Mouse (Mus musculus): Measurements from ENCODE around the gene Ptprj. TPM values are rescaled to one million over a fixed set of nuclear protein-coding genes. Genes with fewer than 3 reads are reported as not detected.

Ptprj gene
- total and polyA plus RNA-seq, 3 experiments = 6.9 to 8.9 (median 7.3) TPM

GRCm38 (mm10) chr2:90488690-90489590 lies 91.5 kb downstream of the Ptprj start (continued):
- TF ChIP-seq BHLHE40 (IDR thresholded peaks at IDR 0.05; ENCODE audit: low read depth, low read length) (peak; percentile 81), MAX (IDR thresholded peaks at IDR 0.05; ENCODE audit: low read length) (peak; percentile 20; the same call in 1 of the 2 replicates), RCOR1 (conservative IDR thresholded peaks at IDR 0.05; ENCODE audit: low read depth, low read length) (no peak), MXI1 (IDR thresholded peaks at IDR 0.05; ENCODE audit: low read depth, low read length) (no peak), ETS1 (conservative IDR thresholded peaks at IDR 0.05; ENCODE audit: low read depth, low read length) (peak; percentile 81), HCFC1 (IDR thresholded peaks at IDR 0.05; ENCODE audit: low read depth, low read length) (no peak), CHD1 (IDR thresholded peaks at IDR 0.05; ENCODE audit: low read depth, low read length) (no peak), E2F4 (IDR thresholded peaks at IDR 0.05; ENCODE audit: insufficient replicate concordance, low read depth, low read length) (no peak), USF2 (conservative IDR thresholded peaks at IDR 0.05; ENCODE audit: low read depth, low read length) (no peak), NRF1 (IDR thresholded peaks at IDR 0.05; ENCODE audit: low read depth, low read length) (no peak), POLR2AphosphoS2 (IDR thresholded peaks at IDR 0.05; ENCODE audit: low read depth, low read length) (no peak), ZNF384 (IDR thresholded peaks at IDR 0.05; ENCODE audit: low read depth, low read length) (peak; percentile 98), CTCF (conservative IDR thresholded peaks at IDR 0.05 in 1 of 2, IDR thresholded peaks at IDR 0.05 in 1 of 2; ENCODE audit: low read depth in 2 of 2, low read length in 2 of 2) (no peak), SIN3A (IDR thresholded peaks at IDR 0.05; ENCODE audit: low read length) (no peak; the same call in 1 of the 2 replicates), ZMIZ1 (IDR thresholded peaks at IDR 0.05; ENCODE audit: low read depth, low read length) (no peak), ZKSCAN1 (IDR thresholded peaks at IDR 0.05; ENCODE audit: borderline replicate concordance, low read depth, low read length) (no peak)

GRCm38 (mm10) chr2:90487471-90488238 lies 92.8 kb downstream of the Ptprj start:
- in situ Hi-C loops (cut with MboI; ENCODE audit: low pct_ligation_motif_present, low pct_unique_long_range_greater_than_20kb, low sequenced_read_pairs) (no loop called here), dilution Hi-C loops (cut with MboI; ENCODE audit: extremely low pct_ligation_motif_present, extremely low pct_unique_long_range_greater_than_20kb, low sequenced_read_pairs) (no loop called here)
- H3K4me2 ChIP-seq (ENCODE audit: insufficient read depth, low read depth, poor library complexity, severe bottlenecking) = peak overlapping the region; percentile 94
- peaks cover 7% of the 10 kb centered on the region for H3K79me2 ChIP-seq (replicated peaks; ENCODE audit: control insufficient read depth, extremely low read depth, insufficient read depth, poor library complexity, severe bottlenecking)
- H3K27me3 ChIP-seq (replicated peaks) = no peaks in the 10 kb centered on the region
- H3K27ac ChIP-seq (ENCODE audit: insufficient read depth, low read depth) = peak overlapping the region; percentile 93
- peak overlapping the region; percentile 93 for H3K9ac ChIP-seq (ENCODE audit: insufficient read depth, low read depth)
- peaks cover 0 to 2% of the 10 kb centered on the region in 2 experiments for H3K36me3 ChIP-seq (replicated peaks in 1 of 2; ENCODE audit: control insufficient read depth in 1 of 2, insufficient read depth in 1 of 2, low read length in 1 of 2)
- H3K4me3 ChIP-seq (replicated peaks in 1 of 3; ENCODE audit: low read depth in 2 of 3, low read length in 2 of 3, poor library complexity in 1 of 3) = peak overlapping the region; percentile 23 to 56 (median 43)
- peaks cover 10 to 62% of the 10 kb centered on the region in 2 experiments for H3K4me1 ChIP-seq (ENCODE audit: control insufficient read depth in 1 of 2, insufficient read depth in 2 of 2)
- H3K9me3 ChIP-seq (replicated peaks; ENCODE audit: low read length) = no peaks in the 10 kb centered on the region
- DNase-seq (ENCODE audit: extremely low read depth) = peak; percentile 76
- TF ChIP-seq MXI1 (IDR thresholded peaks at IDR 0.05; ENCODE audit: low read depth, low read length) = no peak
- TF ChIP-seq SMC3 (IDR thresholded peaks at IDR 0.05; ENCODE audit: low read depth, low read length) = no peak
- TF ChIP-seq NELFE (IDR thresholded peaks at IDR 0.05; ENCODE audit: low read depth, low read length) = no peak
- TF ChIP-seq HCFC1 (IDR thresholded peaks at IDR 0.05; ENCODE audit: low read depth, low read length) = no peak
- TF ChIP-seq POLR2A (IDR thresholded peaks at IDR 0.05; ENCODE audit: low read depth, low read length) = peak; percentile 30; the same call in 1 of the 2 replicates
- TF ChIP-seq RAD21 (IDR thresholded peaks at IDR 0.05; ENCODE audit: low read depth, low read length) = no peak
- TF ChIP-seq ETS1 (conservative IDR thresholded peaks at IDR 0.05; ENCODE audit: low read depth, low read length) = peak; percentile 42; the same call in 1 of the 2 replicates
- no peak for TF ChIP-seq UBTF (IDR thresholded peaks at IDR 0.05; ENCODE audit: low read depth, low read length)
- TF ChIP-seq KAT2A (IDR thresholded peaks at IDR 0.05; ENCODE audit: insufficient replicate concordance, low read length) = no peak
- no peak for TF ChIP-seq GABPA (IDR thresholded peaks at IDR 0.05; ENCODE audit: insufficient replicate concordance, low read depth, low read length)
- no peak for TF ChIP-seq ZC3H11A (IDR thresholded peaks at IDR 0.05; ENCODE audit: low read depth, low read length)
- TF ChIP-seq MAZ (IDR thresholded peaks at IDR 0.05; ENCODE audit: low read depth, low read length) = no peak
- peak; percentile 93 for TF ChIP-seq ZNF384 (IDR thresholded peaks at IDR 0.05; ENCODE audit: low read depth, low read length)
- 0 out of 2 replicates have a peak, but pooled peaks have one; percentile 6 for TF ChIP-seq BHLHE40 (IDR thresholded peaks at IDR 0.05; ENCODE audit: low read depth, low read length)
- TF ChIP-seq CTCF (conservative IDR thresholded peaks at IDR 0.05 in 1 of 2, IDR thresholded peaks at IDR 0.05 in 1 of 2; ENCODE audit: low read depth in 2 of 2, low read length in 2 of 2) = no peak
- TF ChIP-seq POLR2AphosphoS2 (IDR thresholded peaks at IDR 0.05; ENCODE audit: low read depth, low read length) = no peak
- TF ChIP-seq TBP (conservative IDR thresholded peaks at IDR 0.05; ENCODE audit: low read depth, low read length) = 0 out of 2 replicates have a peak, but pooled peaks have one; percentile 8
- TF ChIP-seq MYC (IDR thresholded peaks at IDR 0.05; ENCODE audit: low read depth, low read length) = no peak
- TF ChIP-seq CHD1 (IDR thresholded peaks at IDR 0.05; ENCODE audit: low read depth, low read length) = no peak
- TF ChIP-seq SIN3A (IDR thresholded peaks at IDR 0.05; ENCODE audit: low read length) = peak; percentile 46
- TF ChIP-seq EP300 (IDR thresholded peaks at IDR 0.05; ENCODE audit: low read length) = peak; percentile 52; the same call in 1 of the 2 replicates
- TF ChIP-seq MEF2A (IDR thresholded peaks at IDR 0.05; ENCODE audit: borderline replicate concordance, low read depth, low read length) = peak; percentile 21; the same call in 1 of the 2 replicates
- no peak for TF ChIP-seq IRF4 (IDR thresholded peaks at IDR 0.05; ENCODE audit: low read depth, low read length)
- peak; percentile 14; the same call in 1 of the 2 replicates for TF ChIP-seq TCF12 (IDR thresholded peaks at IDR 0.05; ENCODE audit: low read depth, low read length)

Measured in CH12.LX (cell line).